Mouse (Mus musculus) lung, postnatal 4 days (tissue): ENCODE data around the gene Polr1a.

Experiments used
- DNase-seq, 2 experiments: peaks; one replicate each; pipeline ENCODE4 v3.0.0; 2021

The Polr1a gene

DNA sequence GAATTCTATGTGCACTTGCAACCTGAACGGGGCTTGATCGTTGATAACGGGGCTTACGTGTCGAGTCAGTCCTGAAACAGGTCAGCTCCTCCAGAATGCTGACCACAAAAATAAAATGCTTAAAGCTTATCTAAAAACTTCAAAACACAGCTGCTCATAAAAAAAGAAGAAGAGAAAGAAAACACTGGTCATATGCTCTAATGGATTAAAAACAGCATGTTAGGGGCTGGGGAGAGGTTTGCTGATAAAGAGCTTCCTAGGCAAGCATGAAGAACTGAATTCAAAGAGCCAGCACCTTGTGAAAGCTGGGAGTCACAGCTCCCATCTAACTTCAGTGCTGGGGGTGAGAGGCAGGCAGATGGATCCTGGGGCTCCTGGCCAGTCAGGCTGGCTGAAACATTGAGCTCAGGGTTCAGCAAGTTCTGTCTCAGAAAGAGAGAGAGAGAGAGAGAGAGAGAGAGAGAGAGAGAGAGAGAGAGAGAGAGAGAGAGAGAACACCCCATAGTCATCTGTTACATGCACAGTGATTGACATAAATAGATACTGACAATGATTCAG is 92.4 kb downstream of the Polr1a start:
- no peak for DNase-seq

- DNase-seq = no peak
Observed at GRCm38 (mm10) chr6:72007411-72008212, 98.8 kb downstream of the Polr1a start.

- DNase-seq = no peak
Observed at GRCm38 (mm10) chr6:72008213-72008655, 99.4 kb downstream of the Polr1a start.

- DNase-seq = no peak
Observed at GRCm38 (mm10) chr6:72009454-72009853, 100.6 kb downstream of the Polr1a start.

DNA sequence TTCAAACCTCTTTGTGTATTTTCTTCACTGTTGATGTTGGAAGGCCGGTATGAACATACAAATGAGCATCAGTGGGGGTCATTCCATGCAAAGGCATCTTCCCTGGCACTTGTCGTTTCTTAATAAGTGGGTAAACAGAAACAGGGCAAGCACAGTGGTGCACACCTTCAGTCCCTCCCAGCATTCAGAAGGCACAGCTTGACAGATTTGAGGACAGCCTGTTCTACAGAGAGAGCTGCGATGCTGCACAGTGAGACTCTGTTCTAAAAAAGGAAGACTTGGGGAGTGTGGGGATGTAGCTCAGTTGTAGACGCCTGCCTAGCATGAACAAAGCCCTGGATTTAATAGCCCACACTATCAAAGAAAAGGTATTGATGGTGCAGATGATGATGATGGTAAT is 105.2 kb downstream of the Polr1a start:
- DNase-seq = no peak

DNA sequence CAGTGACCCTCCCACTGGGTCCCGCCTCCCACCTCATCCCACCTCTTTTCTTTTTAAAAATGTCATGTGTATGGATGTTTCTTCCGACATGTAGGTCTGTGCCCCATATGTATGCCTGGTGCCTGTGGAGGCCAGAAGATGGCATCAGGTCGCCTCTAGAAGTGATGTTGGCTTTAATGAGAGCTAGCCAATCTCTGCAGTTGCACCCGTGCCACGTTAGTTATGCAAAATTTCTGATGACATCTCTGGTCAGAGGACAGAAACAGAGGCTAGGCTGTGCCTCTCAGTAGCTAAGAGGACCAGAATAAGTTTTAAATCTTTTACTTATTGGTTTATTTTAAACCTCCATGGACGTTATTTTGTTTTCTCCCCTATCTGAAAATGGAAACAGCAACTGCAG is 109.2 kb downstream of the Polr1a start:
- no peak for DNase-seq

DNA sequence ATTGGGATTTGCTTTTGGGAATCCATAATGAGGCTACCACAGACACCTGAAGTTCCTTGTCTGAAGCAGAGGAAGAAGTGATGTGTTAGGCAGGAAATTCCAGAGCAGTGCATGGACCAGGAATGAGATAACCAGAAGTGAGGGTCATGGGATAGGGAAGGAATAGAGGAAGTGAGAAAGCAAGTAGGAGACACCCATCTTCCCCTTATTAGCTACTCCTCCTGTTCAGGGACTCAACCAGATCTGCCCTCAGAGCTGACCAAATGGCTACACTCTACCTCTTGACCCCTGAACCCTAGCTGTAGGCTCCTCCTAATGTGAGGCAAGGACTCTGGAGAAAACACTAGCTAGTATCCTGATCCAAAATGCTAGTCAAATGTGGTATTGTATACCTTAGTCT is 116.6 kb downstream of the Polr1a start:
- DNase-seq = no peak

DNA sequence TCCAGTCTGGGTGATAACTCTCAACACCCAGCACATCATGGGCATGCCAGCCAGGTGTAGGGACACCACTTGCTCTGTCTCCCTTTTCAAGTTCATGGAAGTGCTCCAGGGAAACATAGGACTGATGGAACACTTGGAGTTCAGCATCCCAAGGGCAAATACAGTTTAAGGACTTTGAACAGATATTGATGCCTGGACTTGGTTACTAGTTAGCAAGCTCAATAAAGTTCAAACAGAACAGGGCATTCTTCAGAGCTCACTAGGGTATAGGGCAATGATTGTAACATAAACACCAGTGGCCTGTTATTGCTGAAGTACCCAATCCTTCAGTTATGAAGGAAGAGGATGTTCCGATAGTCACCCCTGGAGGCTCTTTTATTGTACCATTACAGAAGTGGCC is 119.2 kb downstream of the Polr1a start:
- DNase-seq = no peak

DNA sequence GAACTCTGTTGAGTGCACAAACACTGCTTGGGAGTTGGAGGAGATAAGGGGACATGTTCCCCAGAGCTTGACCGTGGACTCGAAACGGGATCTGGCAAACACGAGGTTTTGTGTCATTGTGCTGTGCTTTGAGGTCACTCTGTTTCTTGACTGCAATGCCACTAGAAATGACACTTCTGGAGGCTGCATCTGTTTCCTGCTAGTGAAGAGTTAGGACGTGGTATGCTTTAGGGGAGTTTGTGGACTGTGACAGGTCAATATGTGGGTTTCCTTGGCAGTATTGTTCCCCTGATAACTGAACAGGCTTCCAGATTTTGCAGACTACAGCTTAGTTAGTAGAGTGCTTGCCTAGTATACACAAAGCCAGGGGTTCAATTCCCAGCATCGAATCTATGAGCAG is 120.8 kb downstream of the Polr1a start:
- no peak for DNase-seq
